Mouse (Mus musculus): Measurements from ENCODE around the gene Mllt6.
"Not testable (repeated sequence)": the region's sequence is repeated elsewhere in the genome, so short reads cannot be mapped to it uniquely, and the experiment has no call there.

Gene Mllt6

DNA sequence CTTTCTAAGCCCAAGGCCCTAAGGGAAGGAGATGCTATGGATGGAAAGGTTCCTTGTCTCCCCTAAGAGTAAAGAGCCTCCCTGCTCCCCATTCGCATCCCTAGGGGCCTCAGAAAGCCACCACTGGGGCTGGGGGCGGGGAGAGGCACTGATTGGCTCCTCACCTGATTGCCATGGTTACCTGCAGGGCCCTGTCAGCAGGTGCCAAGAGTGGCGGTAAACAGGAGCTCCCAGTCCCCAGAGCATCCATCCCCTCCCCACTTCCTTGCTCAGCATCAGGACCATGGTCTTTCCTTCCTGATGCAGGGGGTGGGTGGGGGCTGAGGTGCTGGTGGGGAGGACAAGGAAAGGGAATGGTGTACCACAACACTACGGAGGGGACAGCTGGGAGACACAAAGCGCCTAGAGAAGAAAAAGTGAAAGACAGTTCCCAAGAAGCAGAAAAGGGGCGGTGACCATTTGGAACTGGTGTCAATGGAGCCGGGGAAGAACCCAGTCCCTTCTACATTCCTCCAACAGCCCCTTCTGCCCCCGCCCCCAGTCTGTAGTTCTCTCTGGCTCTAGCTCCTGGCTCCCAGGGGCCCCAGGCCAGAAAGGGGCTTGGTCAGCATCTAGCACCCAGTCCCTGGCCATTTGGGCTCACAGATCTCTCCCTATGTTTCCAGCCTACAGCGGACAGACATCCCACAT, 32.6 kb downstream of the Mllt6 start:
- DNase-seq (ENCODE audit: low spot score): no peak

DNA sequence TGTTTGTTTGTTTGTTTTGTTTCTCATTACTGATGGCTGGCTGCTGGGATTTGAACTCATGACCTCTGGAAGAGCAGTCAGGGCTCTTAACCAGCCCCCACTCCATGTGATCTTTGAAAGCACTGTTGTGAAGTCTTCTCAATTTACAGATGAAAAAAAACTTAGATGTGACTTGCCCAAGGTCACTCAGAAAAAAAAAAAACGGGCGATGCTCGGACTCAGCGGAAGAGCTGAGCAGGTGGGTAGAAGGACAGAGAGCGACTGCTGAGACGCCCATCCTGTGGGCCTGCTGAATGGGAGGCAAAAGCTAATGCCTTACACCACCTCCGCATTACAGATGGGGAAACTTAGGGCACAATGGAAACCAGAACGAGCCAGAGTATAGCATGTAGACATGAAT, 33.5 kb downstream of the Mllt6 start:
- DNase-seq (ENCODE audit: low spot score): no peak

DNA sequence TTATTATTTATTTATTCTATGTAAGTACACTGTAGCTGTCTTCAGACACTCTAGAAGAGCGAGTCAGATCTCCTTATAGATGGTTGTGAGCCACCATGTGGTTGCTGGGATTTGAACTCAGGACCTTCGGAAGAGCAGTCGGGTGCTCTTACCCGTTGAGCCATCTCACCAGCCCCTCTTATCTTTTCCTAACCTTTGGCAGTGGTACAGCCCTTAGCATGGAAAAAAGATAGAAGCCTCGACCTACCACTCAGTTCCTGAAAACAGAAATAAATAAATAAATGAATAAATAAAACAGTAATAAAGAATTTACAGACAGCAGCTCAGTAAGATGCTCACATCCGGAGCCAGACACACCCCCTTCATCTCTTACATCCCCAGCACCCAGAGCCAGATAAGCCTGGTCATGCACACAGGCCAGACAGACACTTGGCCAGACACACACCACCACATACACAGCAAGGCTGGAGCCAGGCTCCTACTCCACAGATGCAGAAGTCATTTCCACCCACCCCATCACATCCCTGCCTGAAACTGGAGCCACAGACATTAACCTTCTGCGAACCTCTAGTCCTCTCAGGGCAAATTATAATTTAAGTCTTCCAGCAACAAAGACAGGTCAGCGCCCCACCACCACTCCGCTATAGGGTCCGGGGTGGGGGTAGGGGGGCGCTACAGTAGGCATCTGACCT, 34.1 kb downstream of the Mllt6 start:
- no peak for DNase-seq (ENCODE audit: low spot score)

DNA sequence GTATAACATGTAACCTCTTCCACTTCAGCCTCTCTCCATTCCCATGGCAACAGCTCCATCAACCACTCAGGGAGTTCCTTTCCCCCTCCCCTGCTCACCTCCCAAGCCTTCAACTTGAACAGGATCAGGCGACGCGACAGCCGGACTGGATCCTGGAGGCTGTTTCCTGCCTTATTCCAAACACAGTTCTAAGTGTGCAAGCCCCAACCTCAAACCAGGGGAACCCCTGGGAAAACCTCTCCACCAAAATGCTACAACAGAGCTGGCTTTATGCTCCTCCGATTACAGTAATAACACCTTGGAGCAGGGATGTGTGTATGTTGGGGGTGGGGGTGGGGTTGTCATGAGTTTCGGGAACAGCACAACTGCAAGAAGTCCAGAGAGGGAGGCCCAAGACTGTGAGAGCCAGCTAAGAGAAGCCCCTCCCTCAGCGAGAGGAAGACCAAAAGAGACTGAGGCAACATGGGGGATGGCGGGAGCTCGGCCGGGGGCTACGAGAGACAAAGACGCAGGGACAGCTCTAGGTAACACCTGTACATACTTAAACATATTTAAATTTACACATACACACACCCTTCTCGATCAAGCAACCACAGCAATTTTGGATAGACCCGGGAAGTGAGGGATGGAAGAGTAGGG, 34.8 kb downstream of the Mllt6 start:
- no peak for DNase-seq (ENCODE audit: low spot score)

DNA sequence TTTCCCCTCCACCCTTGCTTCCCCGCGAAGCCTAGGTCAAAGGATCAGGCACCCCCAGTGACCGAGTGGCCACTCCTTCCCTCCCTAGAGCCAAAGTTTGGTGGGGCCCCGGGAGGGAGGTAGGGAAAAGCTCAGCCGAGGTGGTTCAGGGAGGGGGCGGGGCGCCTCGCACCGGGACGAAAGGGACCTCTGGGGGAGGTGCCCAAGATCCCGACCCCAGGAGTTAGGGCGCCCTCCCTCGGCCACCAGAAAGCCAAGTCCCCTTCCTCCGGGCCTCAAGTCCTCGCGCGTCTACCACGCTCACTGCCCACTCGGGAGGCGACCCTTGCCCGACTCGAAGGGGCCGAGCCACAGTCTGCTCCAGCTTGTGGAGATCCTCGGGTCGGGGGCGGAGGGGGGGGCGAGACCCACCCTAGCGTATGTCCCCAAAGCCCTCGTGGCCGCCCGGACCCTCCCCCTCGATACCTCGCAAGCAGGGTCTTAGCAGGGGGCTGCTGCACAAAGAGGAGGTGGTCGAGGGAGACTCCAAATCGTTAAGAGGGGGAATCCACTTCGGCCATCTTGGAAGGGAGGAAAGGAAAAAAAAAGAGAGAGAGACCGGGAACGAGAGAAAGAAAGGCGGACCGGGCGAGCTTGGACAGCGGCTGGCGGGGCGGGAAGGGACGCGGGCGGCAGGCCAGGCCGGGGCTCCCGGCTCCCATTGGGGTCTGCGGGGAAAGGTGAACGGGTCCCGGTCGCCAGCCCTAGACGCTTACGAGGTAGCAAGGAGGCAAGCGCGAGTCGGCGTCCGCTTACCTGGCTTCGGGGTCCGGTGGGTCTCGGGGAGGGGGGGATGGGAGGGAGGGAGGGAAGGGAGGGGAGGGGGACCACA, 35.8 kb downstream of the Mllt6 start:
- peak; percentile 75 for DNase-seq (ENCODE audit: low spot score)

DNA sequence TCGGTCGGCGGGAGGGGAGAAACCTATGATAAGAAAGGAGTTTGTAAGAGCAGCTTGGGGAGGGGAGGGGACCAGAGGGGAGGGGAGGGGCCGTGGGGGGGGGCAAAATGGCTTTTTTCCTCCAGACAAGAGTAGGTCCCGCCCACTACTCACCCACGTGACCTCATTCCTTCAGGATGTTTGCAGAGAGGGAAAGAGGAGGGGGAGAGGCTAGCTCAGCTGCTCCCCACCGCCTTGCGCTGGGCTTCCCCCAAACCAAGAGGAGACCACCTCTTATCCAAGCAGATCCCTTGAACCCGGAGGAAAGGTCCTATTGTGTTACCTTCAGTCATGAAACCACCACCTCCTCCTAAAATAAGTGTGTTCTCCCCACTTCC, 36.4 kb downstream of the Mllt6 start:
- peak; percentile 79 for DNase-seq (ENCODE audit: low spot score)

DNA sequence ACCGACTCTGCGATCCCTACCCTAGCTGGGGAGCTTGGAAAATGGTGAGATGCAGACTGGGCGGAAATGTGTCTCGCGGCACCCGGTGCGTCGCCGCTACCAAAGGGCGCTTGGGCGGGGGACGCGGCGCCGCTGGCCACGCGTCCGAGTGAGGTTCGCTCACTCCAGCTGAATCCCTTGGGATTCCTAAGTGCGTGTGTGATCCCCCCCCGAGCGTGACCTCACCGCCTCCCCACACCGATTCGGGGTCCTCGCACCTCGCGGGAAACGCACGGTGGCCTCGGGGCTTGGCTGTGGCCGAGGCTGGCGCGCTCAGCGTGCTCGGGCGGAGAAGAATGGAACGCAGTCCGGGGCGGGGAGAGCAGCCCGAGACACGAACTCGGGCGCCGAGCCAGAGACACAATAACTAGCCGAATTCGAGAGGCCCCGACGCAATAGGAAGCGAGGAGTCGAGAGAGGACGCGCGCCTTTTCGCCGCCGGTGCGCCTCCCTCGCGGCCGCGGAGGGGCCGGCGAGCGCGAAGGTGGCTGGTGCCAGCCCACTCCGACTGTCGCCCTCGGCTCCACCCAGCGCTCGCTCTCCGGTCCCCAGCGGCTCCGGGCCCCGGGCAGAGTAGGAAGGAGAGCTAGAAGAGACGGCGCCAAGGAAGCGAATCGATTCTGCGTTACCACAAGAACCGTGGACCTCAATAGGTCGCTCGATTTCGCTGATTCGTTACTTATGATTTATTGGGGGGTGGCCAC, 37.0 kb downstream of the Mllt6 start, which contains the start of gene Pcgf2:
Gene Pcgf2 (minus strand): TSS at position 495 of the 743 bp plus-strand sequence.
- peak; percentile 81 for DNase-seq (ENCODE audit: low spot score)

DNA sequence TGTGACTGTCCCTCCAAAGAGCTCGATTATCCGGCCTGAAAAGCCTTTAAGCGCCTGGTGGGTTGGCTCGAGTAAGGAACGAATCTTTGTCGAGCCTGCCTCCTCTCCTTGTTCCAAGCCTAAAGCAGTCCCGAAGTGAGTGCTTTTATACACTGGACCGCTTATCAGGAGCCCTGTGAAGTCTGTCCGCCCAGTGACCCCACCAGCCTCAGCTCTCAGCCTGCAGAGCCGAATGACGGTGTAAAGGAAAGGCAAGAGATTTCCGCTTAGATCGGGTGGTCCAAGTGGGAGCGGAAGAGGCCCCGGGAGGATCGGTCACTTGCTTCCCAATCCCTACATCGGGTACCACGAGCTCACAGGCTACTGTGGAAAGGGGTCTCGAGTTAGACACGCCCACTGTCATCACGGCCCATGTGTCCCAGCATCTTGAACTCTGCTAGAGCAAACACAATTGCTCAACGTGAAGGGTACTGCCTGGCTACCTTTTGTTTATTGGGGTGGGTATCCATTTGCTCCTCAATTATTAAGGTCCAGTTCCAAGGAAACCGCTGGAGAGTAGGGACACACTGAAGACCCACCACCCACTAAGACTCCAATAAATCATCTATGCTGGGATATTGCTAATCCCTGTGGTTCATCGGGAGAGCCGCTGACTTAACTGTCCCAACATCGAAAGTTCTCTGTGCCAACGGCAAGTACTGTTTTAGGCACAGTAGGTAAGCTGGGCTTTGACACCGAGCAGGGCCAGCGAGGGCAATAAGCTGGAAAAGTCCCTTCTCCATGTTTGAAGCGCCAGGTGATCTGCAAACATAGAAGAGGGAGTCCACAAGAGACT, 37.7 kb downstream of the Mllt6 start:
- no peak for DNase-seq (ENCODE audit: low spot score)

DNA sequence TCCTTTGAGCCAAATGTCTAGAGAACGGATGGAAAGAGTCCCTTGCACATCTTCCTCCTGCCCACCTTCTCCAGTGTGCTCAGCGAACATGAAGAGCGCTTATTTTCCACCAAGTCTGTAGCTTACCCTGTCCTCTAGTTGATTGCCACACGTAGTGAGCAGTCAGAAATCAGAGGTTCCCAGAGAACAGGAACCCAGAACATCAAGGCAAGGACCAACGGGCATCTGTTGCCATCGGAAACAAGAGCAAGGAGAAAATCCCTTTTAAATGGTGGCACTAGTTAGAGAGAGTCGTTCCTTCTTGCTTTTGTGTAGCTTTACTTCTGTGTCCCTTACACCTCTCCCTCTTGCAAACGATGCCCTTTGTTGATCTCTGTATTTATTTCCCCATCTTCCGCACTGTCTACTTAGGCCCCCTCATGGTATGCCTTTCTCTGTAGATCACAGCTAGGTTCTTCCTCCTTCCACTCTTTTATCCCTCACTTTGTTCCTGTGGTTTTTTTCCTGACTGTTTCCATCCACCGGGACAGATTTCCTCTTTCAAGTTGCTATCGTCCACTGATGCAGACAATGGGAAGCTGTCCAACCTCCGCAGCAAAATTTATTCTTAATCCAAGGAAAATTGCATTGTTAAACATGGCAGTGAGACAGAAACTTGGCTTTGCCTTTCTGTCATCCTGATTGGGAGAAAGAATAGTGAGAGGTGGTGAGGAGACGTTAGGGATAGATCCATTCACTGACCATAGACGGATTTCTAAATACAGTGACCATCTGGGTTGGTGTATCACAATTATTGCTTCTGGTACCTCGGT, 38.6 kb downstream of the Mllt6 start:
- no peak for DNase-seq (ENCODE audit: low spot score)

DNA sequence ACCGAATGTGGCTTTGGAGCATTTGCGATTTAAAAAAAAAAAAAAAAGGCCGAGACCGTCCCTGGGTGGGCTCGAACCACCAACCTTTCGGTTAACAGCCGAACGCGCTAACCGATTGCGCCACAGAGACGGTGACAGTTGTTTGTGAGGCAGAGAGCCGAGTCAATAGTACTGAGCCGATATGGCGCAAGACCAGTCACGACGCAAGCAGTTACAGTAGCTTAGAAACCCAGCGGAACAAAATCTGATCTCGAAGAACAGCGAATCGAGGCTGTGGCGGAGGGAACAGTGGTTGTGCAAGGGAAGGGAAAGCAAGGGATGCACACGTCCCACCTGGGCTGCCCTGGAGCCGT, 39.2 kb downstream of the Mllt6 start:
- DNase-seq (ENCODE audit: low spot score): peak; percentile 94

DNA sequence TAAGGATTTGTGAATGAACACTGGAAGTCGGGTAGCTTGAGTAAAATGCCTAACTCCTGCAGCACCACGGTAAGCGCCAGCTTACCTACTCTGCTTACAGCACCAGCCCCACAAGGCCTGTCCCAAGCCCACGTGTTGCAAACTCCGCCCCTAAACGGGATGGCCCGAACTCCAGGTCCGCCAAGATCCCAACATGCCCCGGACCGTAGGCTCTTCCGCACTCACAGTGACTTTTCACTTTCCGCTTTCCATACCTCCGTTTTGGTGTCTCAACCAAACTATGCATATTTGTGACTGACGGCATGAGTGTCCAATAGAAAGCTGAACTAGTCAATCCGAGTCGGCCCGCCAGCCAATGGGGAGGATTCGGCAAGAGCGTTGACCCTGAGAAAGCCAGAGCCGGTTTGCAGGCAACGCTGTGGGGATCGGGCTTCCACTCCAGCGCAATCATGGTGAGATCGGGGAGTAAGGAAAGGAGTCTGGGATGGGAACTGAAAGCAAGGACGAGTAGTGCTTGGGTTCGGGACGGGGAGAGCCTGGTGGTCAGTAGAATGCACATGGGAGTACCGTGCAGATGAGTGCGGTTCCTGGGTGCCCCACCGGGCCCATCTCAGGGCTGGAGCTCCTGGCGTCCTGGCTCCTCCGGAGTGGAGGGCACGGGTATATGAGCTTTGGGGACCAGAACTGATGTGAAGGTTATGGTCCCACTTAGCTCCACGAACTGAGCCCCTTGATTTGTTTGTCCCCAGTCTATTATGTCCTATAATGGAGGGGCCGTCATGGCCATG, 40.0 kb downstream of the Mllt6 start, which contains the start of gene Psmb3:
Gene Psmb3 (plus strand): TSS at position 361 of the 788 bp plus-strand sequence.
- peak; percentile 96 for DNase-seq (ENCODE audit: low spot score)

DNA sequence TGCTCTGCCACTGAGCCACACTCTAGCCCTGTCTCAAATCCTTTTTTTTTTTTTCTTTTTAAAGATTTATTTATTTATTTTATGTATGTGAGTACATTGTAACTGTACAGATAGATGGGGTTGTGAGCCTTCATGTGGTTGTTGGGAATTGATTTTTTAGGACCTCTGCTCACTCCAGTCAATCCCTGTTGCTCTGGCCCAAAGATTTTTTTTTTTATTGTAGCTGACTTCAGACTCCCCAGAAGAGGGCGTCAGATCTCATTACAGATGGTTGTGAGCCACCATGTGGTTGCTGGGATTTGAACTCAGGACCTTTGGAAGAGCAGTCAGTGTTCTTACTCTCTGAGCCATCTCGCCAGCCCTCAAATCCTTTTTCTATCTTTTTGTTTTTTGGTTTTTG, 46.9 kb downstream of the Mllt6 start:
- not testable (repeated sequence) for DNase-seq (ENCODE audit: low spot score)

DNA sequence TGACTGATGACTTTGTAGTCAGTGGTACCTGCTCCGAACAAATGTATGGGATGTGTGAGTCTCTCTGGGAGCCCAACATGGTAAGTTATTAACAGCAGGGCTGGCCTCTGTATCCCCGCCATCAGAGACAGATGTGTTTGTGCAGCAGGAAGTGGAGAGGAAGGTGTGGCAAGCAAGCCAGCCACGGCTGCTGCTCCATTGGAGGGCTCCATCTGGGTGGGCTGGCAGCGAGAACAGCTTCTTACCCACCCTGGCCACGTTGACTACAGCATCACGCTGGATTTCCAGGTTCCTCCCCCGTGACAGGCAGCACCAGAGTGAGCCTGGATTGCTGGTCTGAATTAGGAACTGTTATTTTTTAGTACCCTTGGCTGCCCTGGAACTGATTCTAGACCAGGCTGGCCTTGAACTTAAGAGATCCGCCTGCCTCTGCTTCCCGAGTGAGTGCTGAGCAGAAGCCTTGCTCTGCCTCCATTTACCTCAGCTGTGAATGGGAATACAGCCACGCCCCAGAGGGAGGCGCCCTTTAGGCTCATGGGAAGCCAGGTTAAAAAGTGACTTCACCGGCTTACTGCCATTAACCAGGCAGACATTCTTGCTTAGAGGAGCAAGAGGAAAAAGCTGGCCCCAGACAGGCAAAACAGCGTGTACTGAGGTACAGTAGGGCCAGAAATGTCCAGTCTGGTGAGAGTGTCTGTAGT, 48.1 kb downstream of the Mllt6 start:
- DNase-seq (ENCODE audit: low spot score): no peak

DNA sequence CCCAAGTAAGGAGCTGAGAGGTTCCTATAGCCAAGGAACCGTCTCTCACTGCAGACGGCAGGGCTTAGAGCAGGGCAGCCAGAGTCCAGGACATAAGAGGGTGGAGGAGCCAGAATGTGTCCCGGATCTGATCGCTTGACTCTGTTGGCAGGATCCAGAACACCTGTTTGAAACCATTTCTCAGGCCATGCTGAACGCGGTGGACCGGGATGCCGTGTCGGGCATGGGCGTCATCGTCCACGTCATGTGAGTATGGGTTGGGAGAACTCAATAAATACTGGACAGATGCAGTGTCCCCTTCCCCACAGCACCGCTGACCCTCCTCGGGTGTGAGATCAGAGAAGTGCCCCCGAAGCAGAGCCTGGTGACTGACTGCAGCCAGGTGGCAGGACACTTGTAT, 49.1 kb downstream of the Mllt6 start:
- DNase-seq (ENCODE audit: low spot score): no peak

DNA sequence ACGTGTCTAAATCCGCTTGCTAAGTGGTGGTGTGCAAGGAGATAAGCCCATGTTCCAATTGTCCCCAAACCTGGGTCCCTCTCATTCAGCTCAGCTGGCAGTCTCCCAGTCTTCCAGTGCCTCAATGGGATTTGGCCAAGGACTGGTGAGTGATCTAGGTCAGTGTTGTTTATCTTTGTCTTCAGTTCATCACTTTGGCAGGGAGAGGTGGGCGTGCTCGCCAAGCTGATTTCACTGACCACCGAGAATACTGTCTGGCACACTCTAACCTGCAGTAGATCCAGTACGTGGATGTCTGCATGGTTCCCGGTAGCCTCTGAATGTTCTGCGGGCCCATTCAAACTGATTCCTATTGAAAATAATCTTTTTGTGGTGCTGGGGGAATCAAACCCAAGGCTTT, 50.7 kb downstream of the Mllt6 start:
- no peak for DNase-seq (ENCODE audit: low spot score)

DNA sequence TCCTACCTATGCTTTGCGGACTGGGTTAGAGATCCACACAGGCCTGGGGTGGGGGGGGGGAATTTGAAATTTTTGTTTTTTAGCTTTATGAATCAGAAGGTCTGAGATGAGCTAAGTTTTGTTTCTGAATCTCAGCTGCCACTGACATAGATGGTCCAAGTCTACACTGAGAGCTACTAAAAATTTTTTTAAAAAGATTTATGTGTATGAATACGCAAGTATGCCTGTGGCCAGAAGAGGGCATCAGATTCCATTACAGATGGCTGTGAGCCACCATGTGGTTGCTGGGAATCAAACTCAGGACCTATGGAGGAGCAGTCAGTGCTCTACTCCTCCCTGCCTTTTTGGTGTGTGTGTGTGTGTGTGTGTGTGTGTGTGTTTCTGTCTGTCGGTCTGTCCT, 51.1 kb downstream of the Mllt6 start:
- no peak for DNase-seq (ENCODE audit: low spot score)

DNA sequence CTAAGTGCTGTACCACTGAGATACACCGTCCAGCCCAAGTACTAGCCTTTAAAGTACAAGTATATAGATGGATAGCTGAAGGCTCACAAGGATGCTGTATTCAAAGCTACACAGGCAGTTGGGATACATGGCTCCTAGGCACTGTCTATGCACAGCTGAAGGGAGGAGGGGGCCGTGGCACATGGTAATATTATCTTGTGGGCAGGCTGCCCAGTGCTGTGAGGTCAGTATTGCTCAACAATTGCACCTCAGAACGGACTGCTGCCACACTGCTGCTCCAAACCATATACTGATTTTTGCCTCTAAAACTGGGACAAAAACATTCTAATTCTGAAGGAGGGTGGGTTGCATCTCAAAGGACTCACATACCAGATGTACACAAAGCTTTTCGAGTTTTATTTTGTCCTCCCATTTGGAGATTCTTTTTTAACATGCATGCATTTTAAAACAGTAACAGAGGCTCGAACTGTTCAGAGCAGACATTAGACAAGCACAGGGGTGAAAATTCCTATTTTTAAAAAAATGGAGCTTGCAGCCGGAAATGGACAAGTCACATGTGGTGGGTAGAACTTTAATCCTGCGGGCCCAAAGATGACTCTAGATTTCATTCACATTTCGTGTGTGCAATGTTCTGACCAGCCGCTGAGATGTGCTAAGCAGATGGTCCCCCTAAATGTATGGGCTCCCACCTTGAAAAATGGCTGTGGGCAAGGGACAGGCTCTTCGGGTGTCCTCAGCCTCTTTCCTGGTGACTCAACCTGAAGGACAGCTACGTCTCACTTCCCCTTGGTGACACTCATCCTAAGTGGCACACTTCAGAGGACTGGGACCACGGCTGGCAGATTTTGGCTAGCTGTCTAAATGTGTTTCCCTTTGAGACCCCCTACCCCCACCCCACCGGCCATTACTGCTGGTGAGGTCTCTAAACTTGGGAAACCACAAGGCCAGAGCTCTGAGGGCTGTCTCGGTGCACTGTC, 51.9 kb downstream of the Mllt6 start:
- DNase-seq (ENCODE audit: low spot score): no peak
